Mouse (Mus musculus) ES-Bruce4 (cell line): ENCODE measurements around the gene Mlc1.

Experiments used
- CTCF ChIP-seq: IDR thresholded peaks from one replicate; pipeline ENCODE4 v1.8.1; 2011; ENCODE audit warnings: low read depth, low read length
- POLR2A ChIP-seq: IDR thresholded peaks from one replicate; pipeline ENCODE4 v1.8.1; 2011; ENCODE audit warnings: low read length; ENCODE audit not compliant: insufficient read depth

GRCm38 (mm10) chr15:89000367-89000766 lies 21.6 kb upstream of the Mlc1 start:
- TF ChIP-seq CTCF: no peak
- TF ChIP-seq POLR2A: no peak
